Mouse (Mus musculus) G1E-ER4 (cell line): ENCODE measurements around the gene Ap3m1. TPM values are rescaled to one million over a fixed set of nuclear protein-coding genes. Genes with fewer than 3 reads are reported as not detected.
A peak's percentile ranks its signal among the peaks of the same experiment; 100 is the strongest.

Source experiments
- GATA1 ChIP-seq: IDR thresholded peaks from one replicate; pipeline ENCODE4 v1.8.0; 2012; ENCODE audit warnings: low read length, inconsistent platforms
- polyA plus RNA-seq: library from polyadenylated mRNA; stranded (reverse); fragments of >175 nt; gene quantifications from 2 replicates; pipeline ENCODE4 v1.2.3, GENCODE M21; 2012

Gene Ap3m1
- 6.0 and 8.3 TPM in 2 replicates for polyA plus RNA-seq

DNA sequence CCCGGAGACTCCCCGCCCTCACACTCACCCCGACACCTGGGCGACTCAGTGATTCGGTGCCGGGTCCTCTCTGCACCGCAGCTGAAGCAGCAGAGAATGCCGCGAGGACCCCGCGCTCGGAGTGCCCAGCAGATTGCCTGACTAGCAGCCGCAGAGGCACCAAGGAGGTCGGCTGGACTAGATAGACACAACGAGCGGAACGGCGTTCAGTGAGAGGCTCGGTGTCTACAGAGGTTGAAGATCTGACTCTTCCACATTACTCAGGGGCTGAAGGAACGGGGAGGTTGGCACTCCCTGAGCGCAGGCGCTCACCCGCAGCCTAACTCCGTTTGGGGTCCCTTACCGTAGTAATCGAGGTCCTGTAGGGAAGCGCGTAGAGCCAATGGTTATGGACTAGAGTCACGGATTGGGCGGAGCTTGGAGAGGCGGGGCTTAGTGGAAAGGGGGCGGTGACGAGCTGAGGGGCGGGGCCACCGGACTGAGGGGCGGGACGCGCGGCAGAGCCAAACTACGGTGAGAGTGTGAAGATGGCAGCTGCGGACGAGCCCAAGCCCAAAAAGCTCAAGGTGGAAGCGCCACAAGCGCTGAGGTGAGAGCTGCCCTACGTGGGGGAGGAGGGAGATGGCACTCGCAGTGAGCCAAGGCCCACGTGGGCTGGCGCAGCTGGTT lies at the start of gene Ap3m1, which contains the start of gene Adk:
Gene Ap3m1, minus strand, starts transcription at position 397 of the 669 bp plus-strand sequence.
Gene Adk, plus strand, starts transcription at position 463 of the 669 bp plus-strand sequence.
- no peak for TF ChIP-seq GATA1

DNA sequence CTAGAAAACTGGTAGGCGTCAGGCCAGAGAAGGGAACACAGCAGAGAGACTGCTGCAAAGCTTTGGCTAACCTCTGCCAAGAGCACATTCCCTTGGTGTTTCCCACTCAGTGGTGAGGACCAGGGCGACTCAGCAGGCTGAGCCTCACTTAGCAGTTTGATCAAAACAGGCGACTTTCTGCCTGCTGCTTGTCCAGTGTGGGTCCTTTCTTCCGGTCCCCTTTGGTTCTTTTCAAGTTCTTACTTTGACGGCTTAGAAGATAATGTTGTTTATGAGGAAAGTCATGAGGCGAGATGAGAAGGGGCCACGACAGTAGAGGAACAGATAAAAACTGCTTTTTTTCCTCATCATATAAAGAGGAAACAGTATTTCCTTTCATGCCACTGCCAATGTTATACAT lies 49.3 kb upstream of the Ap3m1 start:
- TF ChIP-seq GATA1, result no peak

DNA sequence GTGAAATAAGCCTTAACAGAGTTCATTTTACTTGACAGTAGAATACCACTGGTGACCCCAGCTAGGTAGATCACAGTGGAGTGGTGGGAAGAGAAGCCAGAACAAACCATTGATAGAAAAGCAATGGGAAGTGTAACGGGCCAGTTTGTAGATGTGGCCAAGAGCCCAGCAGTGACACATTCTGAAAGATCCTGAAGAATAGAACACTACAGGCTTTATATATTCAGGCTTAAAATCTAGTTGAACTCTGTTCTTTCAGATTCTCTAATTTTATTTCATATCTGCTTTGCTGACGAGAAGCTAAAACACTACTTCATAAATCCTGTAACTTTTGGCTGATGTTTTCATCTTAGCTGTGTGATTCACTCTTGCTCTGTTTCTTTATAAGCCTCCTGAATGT lies 48.6 kb upstream of the Ap3m1 start:
- no peak for TF ChIP-seq GATA1

DNA sequence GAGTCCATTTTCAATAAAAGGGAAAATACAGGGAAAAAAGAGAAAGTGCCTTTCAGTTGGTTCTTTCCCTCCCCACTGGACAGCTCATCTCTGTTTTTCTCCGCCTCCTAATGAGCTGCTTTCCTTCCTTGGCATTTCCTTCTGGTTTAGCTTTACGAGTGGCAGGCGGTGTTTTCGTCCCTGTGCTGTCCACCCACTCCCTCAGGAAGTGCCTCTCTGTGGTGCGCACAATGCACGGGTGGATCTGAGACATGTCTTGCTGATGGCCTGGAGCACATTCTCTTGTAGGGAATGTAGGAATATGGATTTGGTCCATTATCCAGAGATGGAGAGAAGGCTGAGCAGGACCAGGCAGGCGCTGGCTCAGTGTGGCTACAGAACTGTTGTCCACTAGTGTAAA lies 47.1 kb upstream of the Ap3m1 start:
- no peak for TF ChIP-seq GATA1

DNA sequence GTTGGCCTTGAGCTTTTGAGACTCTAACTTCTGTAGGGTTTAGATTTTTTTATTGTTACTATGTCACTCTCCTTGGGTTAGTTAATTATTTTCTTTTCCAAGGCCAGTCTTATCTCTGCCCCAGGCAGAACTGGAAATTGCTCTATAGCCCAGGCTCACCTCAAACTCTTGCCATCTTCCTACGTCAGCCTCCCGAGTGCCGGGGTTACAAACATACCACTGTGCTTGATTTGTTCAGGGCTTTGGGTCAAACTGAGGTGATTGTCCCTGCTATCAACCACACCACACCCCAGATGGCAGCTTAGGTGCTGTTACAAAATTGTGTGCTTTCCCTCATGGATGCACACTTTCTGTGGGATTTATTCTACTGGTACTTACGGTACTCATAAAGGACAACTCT lies 44.4 kb upstream of the Ap3m1 start:
- no peak for TF ChIP-seq GATA1

DNA sequence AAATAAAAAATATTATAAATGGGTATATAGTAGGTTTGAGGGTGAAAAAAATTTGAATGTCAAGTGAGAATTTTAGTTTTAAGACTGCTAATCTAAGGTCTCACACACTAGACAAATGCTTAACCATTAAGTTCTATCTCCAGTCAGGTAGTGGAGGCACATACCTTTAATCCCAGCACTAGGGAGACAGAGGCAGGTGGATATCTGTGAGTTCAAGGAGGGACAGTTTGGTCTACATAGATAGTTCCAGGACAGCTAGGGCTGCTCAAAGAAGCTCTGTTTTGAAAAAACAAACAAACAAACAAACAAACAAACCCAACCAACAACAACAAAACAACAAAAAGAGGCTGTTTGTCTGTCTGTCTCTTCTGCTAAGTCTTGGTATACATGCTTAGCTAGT lies 44.0 kb upstream of the Ap3m1 start:
- TF ChIP-seq GATA1, result no peak

DNA sequence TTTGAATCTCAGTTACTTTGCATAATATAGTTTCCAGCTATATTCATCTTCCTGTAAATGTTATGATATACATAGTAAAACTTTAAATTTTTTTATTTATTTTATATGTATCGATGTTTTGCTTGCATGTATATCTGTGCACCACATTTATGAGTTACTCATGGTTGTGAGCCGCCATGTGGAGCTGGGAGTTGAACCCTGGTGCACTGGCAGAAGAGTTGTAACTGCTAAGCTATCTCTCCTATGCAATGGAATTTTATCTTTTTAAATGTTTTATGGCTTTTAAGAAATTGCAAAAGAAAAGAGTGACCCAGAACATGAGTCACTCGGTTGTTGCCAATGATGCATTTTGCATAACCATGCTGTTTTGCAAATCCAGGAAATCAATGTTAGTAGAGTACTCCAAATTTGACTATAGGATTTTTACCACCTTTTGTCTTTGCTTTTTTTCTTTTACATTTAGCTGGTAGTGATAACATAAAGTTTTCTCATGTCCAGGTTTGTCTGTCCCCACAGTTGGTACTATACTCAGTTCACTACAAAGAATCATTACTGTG lies 38.7 kb upstream of the Ap3m1 start:
- TF ChIP-seq GATA1, result no peak

DNA sequence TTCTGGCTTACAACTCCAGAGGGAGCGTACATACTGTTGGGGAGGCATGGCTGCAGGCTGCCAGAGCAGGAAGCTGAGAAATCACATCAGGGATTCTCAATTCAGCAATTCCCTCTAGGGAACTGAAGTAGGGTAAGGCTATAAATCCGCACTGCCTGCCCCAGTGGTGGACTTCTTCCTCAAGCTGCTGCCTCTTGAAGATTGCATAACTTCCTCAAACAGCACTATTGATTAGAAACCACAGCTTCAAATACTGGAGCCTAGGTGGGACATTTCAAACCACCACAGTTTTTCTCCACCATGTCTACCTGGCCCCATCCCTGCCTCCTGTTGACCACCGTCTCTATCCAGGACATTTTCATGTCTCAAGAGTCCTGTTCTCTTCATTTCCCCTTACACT lies 38.1 kb upstream of the Ap3m1 start:
- TF ChIP-seq GATA1, result peak; percentile 39

DNA sequence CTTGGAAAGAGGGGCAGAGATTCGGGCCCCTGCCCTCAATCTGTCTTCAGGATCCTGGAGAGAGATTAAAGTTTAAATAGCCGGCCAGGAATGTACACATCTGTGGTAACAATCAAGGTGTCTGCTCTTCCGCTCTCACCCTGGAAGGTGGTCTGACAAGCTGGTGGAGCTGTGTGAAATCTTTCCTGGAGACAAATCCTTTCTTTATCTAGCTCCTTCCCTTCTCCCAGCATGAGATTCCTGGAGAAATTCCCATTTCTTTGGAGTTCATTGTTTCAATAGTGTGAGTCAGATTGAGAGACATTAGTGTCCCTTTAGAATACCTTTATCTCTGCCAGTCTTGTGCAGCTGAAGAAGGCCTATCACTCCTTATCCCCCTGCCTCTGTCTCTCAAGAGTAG lies 36.4 kb upstream of the Ap3m1 start:
- TF ChIP-seq GATA1, result no peak

DNA sequence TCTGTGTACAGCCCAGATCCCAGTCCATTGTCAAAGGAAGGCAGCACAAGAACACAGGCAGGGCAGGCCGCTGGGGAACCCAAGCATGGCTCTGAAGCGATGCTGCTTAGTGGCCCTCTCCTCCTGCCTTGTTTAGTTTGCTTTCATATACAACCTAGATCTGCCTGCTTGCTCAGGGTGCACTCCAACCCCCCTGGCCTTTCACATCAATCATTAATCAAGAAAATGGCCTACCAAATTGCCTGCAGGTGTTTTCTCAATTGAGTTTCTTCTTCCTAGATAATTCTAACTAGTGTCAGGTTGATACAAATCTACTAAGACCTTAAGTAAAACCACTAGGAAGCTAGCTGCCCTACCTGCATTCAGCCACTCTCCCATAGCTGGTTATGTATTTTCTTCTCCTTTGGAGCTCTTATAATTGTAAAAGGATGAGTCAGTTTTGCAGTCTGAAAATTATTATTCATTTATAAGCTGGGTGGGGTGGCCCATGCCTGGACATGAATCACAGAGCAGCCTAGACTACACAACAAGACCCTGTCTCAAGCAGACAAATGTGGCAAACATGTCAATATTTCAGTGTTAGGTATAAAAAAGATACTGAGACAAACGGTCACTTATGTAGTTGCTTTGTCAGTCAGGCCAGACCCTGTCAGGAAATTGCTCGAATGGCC lies 35.2 kb upstream of the Ap3m1 start:
- no peak for TF ChIP-seq GATA1

DNA sequence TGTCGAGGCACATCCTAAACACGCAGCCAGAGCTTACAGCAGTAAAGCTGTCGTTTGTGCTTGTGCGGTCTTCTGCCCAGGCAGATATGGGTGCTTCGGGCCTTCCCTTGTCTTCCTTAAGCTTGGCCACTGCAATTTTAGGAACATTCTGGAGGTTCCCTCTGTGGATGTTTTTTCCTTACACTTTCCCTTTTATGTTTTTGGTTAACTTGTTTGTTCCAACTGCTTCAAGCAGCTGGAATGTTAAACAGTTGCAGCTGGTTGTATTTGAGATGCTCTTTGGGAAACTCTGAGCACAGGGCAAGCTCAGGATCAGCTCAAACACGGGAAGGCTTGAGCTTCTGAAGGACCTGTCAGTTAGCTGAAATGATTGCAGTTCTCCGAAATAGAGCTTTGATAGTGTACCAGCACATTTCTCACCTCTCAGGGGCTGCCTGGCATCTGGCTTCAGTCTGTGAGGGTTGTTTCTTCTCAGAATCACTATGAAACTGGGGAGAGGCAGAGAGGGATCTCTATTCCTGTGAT lies 34.6 kb upstream of the Ap3m1 start:
- TF ChIP-seq GATA1, result no peak

DNA sequence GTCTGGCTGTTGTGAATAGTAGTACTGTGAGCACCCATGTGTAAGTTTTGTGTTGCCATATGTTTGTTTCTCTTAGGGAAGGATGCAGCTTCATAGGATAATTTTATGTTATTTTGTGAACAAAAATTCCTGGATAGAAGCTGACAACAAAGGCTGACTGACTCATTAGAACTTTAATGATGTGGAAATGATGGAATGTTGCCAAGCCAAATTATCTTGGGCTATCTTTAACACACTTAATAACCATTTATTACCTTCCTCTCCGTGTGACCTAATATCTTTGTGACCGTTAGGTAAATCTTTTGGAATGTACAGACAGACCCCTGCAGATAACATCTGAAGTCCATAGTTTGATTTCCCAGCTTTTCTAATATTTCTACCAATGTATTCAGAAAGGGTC lies 33.8 kb upstream of the Ap3m1 start:
- no peak for TF ChIP-seq GATA1

DNA sequence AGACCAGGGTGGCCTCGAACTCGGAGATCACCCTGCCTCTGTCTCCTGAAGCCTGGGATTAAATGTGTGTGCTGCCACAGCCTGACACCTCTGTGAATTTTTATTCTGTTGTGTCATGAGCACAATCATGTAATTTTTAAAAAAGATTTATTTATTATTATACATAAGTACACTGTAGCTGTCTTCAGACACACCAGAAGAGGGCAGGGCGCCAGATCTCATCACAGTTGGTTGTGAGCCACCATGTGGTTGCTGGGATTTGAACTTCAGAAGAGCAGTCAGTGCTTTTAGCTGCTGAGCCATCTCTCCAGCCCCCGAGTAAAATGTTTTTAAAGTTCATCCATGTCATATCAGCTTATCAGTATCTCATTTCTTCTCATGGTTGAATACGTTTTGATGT lies 33.4 kb upstream of the Ap3m1 start:
- TF ChIP-seq GATA1, result no peak

DNA sequence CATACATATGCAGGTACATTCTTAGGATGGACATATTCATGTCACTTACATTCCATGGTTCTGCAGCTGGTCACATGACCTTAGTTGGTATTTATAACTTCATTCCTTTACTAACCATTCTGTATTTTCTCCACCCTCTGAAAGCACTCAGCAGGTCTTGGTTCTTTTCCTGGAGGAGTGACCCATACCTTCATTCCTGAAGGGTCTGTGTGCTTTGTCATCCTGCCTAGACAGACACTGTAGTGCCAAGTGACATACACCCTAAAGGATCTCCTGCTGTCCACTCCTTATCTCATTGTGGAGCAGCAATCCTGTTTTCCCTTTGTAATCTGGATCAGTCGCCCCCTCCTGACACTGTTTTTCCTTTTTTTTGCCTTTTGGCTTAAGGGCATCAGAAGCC lies 30.5 kb upstream of the Ap3m1 start:
- TF ChIP-seq GATA1, result no peak

DNA sequence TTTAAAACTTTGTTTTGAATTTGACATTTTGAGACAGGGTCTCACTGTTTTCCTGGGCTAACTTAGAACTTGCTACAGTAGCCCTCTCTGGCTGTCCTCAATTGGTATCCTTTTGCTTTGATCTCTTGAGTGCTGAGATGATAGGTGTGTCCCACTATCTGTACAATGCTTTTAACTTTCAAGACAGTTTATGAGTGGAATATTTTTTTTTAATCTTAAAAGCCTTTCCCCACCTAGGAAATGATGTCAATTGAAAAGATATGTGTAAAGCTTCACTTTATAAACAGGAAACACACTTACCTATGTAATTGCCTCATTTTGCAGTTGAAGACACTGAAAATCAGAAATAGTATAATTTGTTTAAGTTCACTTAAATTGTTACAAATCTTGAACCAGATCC lies 26.2 kb upstream of the Ap3m1 start:
- no peak for TF ChIP-seq GATA1

DNA sequence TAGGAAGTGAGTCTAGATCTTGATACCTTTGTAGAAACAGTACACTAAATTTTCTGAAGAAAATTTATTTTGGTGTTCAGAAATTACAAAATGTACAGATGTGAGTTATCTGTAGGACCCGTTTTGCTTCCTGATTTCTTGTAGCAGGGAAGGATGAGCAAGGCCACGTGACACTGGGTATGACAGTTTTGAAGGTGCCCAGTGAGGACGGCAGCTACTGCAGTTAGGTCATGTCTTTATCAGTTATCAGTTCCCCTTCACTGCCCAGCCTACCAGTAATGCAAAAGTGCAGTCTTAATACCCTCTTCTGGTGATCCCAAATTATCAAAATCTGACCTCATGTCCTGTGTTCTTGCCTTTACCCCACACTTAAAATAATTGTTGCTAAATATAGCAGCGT lies 25.6 kb upstream of the Ap3m1 start:
- peak; percentile 57 for TF ChIP-seq GATA1
